Mouse (Mus musculus) gastrocnemius, adult 18-20 months (tissue): ENCODE measurements around the gene Gorasp1. TPM values are rescaled to one million over a fixed set of nuclear protein-coding genes. Genes with fewer than 3 reads are reported as not detected.

Experiments
- DNase-seq: peaks from one replicate; pipeline ENCODE4 v3.0.0; 2021; ENCODE audit warnings: low spot score
- total RNA-seq, 2 experiments: library from RNA; stranded (reverse); gene quantifications; 2 replicates each; pipeline ENCODE4 v1.2.3; 2021

The Gorasp1 gene
- total RNA-seq, 2 experiments from 2014 or later = 21.0 to 21.6 TPM

GRCm38 (mm10) chr9:119932358-119932757, 5.0 kb downstream of the Gorasp1 start:
- no peak for DNase-seq

- DNase-seq = no peak
These were observed 10.9 kb downstream of the Gorasp1 start for GRCm38 (mm10) chr9:119926497-119926896.

GRCm38 (mm10) chr9:119925729-119926128, 11.6 kb downstream of the Gorasp1 start:
- no peak for DNase-seq

- DNase-seq = no peak
These were observed 12.2 kb downstream of the Gorasp1 start for GRCm38 (mm10) chr9:119925120-119925657.

GRCm38 (mm10) chr9:119923462-119923861, 13.9 kb downstream of the Gorasp1 start:
- no peak for DNase-seq

- peak; percentile 35 for DNase-seq
These were observed 17.5 kb downstream of the Gorasp1 start for GRCm38 (mm10) chr9:119919858-119920257.

- no peak for DNase-seq
These were observed 24.1 kb downstream of the Gorasp1 start for GRCm38 (mm10) chr9:119913087-119913838.

- DNase-seq = no peak
These were observed 27.4 kb downstream of the Gorasp1 start for GRCm38 (mm10) chr9:119909931-119910330.

- DNase-seq = no peak
These were observed 28.7 kb downstream of the Gorasp1 start for GRCm38 (mm10) chr9:119908708-119909107.

GRCm38 (mm10) chr9:119902410-119903151, 34.8 kb downstream of the Gorasp1 start:
- no peak for DNase-seq

- DNase-seq = no peak
These were observed 37.9 kb downstream of the Gorasp1 start for GRCm38 (mm10) chr9:119899446-119899845.

GRCm38 (mm10) chr9:119895040-119895721, 42.2 kb downstream of the Gorasp1 start:
- peak; percentile 14 for DNase-seq

GRCm38 (mm10) chr9:119894339-119895009, 42.9 kb downstream of the Gorasp1 start, which contains the start of gene Wdr48:
Gene Wdr48 (plus strand): TSS chr9:119894878.
- peak; percentile 98 for DNase-seq

GRCm38 (mm10) chr9:119893881-119894280, 43.5 kb downstream of the Gorasp1 start:
- no peak for DNase-seq

- no peak for DNase-seq
These were observed 46.7 kb downstream of the Gorasp1 start for GRCm38 (mm10) chr9:119890692-119891091.

GRCm38 (mm10) chr9:119889446-119889845, 47.9 kb downstream of the Gorasp1 start:
- DNase-seq = no peak

GRCm38 (mm10) chr9:119888843-119889246, 48.5 kb downstream of the Gorasp1 start:
- DNase-seq = no peak

- no peak for DNase-seq
These were observed 50.0 kb downstream of the Gorasp1 start for GRCm38 (mm10) chr9:119887144-119887901.
